Mouse (Mus musculus) liver, postnatal 0 days (tissue): ENCODE data around the gene Gramd1a.

Experiments used
- CTCF ChIP-seq: sonication (generic); IDR thresholded peaks from 2 replicates; pipeline ENCODE4 v1.5.1; 2016; ENCODE audit warnings: antibody characterized with exemption, low read depth
- EP300 ChIP-seq: IDR thresholded peaks from 2 replicates; pipeline ENCODE4 v1.6.1; 2016; ENCODE audit warnings: antibody characterized with exemption, low read depth, mild to moderate bottlenecking

DNA sequence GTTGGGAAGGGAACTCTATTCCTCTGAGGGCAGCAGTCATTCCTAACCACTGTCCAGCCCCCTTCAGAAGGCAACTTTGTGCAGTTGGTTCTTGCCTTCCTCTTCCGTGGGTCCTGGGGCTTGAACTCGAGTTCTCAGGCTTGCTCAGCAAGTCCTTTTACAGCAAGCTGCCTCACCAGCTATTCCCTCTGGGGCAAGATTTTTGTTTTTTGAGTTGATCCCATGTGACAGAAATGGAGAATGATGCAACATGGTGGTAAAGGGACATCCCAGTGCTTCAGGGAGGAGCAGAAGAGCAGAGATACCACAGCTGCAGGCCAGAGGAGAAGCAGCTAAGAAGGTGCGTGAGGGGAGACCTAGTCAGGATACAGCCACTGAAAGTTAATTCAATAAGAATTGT lies 19.4 kb upstream of the Gramd1a start:
- TF ChIP-seq CTCF (no peak), EP300 (no peak)
